Mouse (Mus musculus) left cerebral cortex, adult 2 months (tissue): ENCODE data around the gene Smim6. TPM values are rescaled to one million over a fixed set of nuclear protein-coding genes. Genes with fewer than 3 reads are reported as not detected.

Experiments used
- DNase-seq, 2 experiments: peaks; one replicate each; pipeline ENCODE4 v3.0.0; 2021 to 2022; ENCODE audit warnings: low spot score in 2 of 2, mixed read lengths in 1 of 2; ENCODE audit errors: extremely low spot score in 1 of 2
- H3K27ac ChIP-seq: fragments of 200-600 bp; 2 replicates; pipeline ENCODE4 v1.8.1; 2022
- H3K4me3 ChIP-seq: fragments of 200-600 bp; 2 replicates; pipeline ENCODE4 v1.8.1; 2022
- CTCF ChIP-seq: fragments of 200-600 bp; IDR thresholded peaks from 2 replicates; pipeline ENCODE4 v1.8.1; 2022; ENCODE audit warnings: antibody characterized with exemption, mild to moderate bottlenecking, moderate library complexity
- intact Hi-C: fragments of 180-260 bp; cut with DNase I; formaldehyde crosslinking; loops from one replicate; pipeline ENCODE4 v1.15.1; 2025
- total RNA-seq, 2 experiments: library from RNA; stranded (reverse); gene quantifications; 2 replicates each; pipeline ENCODE4 v1.2.3; 2021

Gene Smim6
- total RNA-seq, 2 experiments from 2014 or later, result not detected

- intact Hi-C loops, result no loop called here
- H3K4me3 ChIP-seq, result no peak overlapping the region
- no peak for TF ChIP-seq CTCF
- no peak overlapping the region for H3K27ac ChIP-seq
- DNase-seq, result no peak
Observed at GRCm38 (mm10) chr11:115888020-115888419, 23.8 kb upstream of the Smim6 start.

DNA sequence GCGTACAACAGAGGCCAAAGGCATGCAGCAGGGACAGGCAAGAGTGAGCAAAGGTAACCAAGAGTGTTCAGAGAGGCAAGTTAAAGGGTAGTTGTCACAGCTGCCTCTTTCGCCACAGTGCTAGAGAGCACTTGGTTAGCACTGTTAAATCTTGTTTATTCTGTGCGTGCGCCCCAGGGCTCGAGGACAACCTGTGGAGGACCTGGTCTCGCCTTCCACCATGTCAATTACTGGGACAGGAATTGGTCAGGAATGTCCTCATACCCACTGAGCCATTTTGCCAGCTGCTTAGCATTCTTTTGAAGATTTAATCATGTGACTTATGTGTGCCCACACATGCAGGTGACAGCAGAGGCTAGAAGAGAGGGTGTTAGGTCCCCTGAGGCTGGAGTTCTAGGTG lies 22.7 kb upstream of the Smim6 start:
- no peak overlapping the region for H3K27ac ChIP-seq
- intact Hi-C loops, result no loop called here
- H3K4me3 ChIP-seq, result no peak overlapping the region
- no peak for TF ChIP-seq CTCF
- no peak for DNase-seq

- no peak overlapping the region for H3K4me3 ChIP-seq
- no peak overlapping the region for H3K27ac ChIP-seq
- DNase-seq, result no peak
- no peak for TF ChIP-seq CTCF
- intact Hi-C loops, result no loop called here
Observed at GRCm38 (mm10) chr11:115892213-115892612, 19.6 kb upstream of the Smim6 start.

- no peak for TF ChIP-seq CTCF
- no peak overlapping the region for H3K27ac ChIP-seq
- intact Hi-C loops, result no loop called here
- no peak overlapping the region for H3K4me3 ChIP-seq
- DNase-seq, result no peak
Observed at GRCm38 (mm10) chr11:115893071-115893470, 18.7 kb upstream of the Smim6 start.

- H3K4me3 ChIP-seq, result no peak overlapping the region
- DNase-seq, result no peak
- intact Hi-C loops, result no loop called here
- H3K27ac ChIP-seq, result no peak overlapping the region
- peak; percentile 17 for TF ChIP-seq CTCF
Observed at GRCm38 (mm10) chr11:115894755-115895520, 16.9 kb upstream of the Smim6 start.

- TF ChIP-seq CTCF, result no peak
- no peak overlapping the region for H3K27ac ChIP-seq
- DNase-seq, result no peak
- intact Hi-C loops, result no loop called here
- H3K4me3 ChIP-seq, result no peak overlapping the region
Observed at GRCm38 (mm10) chr11:115898446-115898845, 13.4 kb upstream of the Smim6 start.

GRCm38 (mm10) chr11:115898886-115899285 lies 12.9 kb upstream of the Smim6 start:
- peak; percentile 71 for TF ChIP-seq CTCF
- Histone ChIP-seq H3K27ac (no peak overlapping the region), H3K4me3 (no peak overlapping the region)
- DNase-seq, result peak in 1 of 2 experiments; percentile 31
- intact Hi-C loops, result no loop called here

DNA sequence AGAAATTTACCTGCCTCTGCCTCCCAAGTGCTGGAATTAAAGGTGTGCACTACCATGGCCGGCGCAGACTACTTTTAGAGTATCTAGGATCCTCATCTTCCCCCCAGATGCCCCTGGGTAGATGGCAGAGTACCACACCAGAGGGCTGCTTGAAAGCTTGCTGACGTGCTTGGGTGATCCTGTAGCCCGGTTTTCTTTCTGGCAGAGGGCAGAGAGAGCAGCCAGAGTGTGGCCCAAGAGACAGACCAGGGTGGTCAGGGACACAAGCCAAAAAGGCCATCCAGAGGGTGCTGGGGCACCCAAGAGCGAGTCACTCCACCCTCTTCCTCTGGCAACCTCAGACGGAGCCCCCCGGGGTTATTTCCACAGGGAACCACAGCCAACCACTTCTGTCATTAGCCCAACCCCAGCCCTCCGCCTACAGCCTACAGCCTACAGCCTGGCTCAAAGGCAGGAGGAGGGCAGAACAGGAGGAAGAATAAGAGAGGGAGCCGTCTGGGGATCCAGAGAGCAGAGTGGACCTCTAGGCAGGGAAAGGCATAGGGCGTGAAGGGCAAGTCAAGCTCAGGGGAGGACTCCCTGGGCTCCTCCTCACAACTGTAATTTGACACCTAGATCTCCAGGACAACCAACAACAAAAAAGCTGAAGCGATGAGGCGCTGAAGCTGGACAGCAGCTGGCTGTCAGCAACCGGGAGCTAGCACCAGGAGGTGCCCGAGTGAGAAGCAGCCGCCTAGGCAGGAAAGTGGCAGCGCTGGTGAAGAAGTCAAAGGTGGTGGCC lies 12.1 kb upstream of the Smim6 start, which contains the start of gene Smim5:
Gene Smim5, plus strand, starts transcription at position 481 of the 781 bp plus-strand sequence.
- Histone ChIP-seq H3K4me3 (no peak within 1 kb of the TSS), H3K27ac (no peak within 1 kb of the TSS)
- intact Hi-C loops, result no loop called here
- no peak for DNase-seq
- TF ChIP-seq CTCF, result no peak

DNA sequence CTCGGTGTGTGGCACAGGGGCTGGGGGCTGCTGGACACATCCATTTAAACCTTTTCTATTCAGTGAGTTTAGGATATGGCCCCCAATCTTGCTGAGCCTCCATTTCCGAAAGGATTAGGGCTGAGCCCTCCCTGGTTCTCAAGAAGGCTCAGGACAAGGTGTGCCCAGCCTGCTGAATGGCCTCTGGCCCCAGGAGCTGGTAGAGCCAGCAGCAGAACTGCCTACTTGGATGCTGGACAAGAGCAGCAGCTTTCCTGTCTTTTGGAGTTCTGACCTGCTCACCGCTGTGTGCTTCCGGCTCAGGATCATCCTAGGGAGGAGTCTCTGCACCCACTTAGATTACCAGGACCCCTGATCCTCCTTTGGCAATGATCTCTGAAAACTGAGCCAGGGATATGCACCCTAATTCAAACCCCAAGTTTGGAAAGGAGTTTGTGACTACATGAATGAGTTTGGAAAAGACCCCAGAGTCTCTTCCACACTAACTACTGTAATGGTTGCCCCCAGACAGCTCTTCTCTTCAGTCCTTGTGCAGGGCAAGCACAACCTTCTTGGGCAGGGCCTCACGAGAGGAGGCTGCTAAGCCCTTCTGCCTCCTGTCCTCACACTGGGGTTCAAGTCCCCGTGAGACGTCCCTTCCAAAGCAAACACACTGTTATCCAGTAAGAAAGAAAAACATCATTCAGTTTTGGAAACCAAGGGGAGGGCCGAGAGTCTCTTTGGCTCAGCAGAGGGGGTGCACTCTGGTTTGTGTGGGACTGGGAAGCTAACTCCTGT lies 11.1 kb upstream of the Smim6 start:
- no peak for DNase-seq
- intact Hi-C loops, result no loop called here
- TF ChIP-seq CTCF, result no peak

DNA sequence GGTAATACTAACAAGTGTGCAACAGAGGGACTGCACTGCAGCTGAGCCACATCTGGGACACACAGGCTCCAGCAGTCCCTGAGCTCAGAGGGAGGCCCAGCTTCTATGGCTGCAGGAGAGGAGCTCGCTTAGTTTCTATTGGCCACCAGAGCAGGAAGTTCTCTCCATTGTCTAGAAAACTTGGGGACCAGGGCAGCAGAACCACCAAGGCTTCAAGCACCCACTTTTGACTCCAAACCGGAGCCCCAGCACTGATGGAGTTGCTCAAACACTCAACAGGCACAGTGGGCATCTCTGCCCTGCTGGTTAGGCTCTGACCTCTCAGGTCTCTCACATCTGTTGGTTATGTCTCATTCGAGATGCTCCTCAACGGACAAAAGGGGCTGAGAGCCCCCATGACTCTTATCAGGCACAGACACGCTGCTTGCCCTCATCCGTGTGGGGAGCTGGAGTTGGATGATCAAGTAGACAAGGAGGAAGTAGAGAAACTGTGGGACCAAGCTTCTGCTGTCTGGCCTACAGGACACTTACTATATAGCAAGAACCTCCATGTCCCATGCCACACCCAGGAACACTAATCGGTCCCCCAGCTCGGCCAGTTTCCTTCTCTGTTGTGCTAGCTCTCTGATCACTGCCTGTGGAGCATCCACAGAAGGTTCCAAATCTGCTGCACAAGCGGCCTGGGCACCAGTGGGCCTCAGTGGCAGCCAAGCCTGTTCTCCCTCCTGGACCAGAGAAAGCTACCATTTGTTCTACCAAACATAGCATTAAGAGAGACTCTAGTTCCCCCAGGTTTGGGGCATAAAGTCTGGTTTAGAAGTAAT lies 10.3 kb upstream of the Smim6 start:
- DNase-seq, result no peak
- intact Hi-C loops, result no loop called here
- Histone ChIP-seq H3K27ac (no peak overlapping the region), H3K4me3 (no peak overlapping the region)
- no peak for TF ChIP-seq CTCF

More for the DNA sequence above, 11.1 kb upstream of the Smim6 start:
- Histone ChIP-seq H3K4me3 (no peak overlapping the region), H3K27ac (no peak overlapping the region)

DNA sequence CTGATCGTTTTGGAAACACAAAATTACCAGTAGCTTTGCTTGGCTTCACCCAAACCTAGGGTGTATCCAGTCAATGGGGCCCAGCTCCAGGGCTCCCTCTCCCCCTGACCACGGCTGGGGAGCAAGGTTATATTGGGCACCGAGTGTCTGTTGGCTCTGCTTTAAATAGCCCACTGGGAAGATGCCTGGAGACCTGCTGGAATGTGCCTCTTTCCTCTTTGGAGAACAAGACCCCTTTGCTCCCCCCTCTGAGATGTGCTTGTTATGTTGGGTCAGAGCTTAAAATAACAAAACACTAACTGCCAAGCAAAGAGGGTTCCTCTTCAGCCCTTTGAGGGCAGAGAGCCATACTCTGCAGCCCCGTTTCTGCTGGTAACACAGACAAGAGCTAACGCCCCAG lies 9.6 kb upstream of the Smim6 start:
- TF ChIP-seq CTCF, result no peak
- intact Hi-C loops, result no loop called here

More for the DNA sequence above, 9.6 kb upstream of the Smim6 start:
- Histone ChIP-seq H3K4me3 (no peak overlapping the region), H3K27ac (no peak overlapping the region)
- DNase-seq, result no peak
